Mouse (Mus musculus) liver, embryonic 14.5 days (tissue): Measurements from ENCODE around the gene Rab6a.

Source experiments
- CTCF ChIP-seq: IDR thresholded peaks from 2 replicates; pipeline ENCODE4 v1.5.1; 2016; ENCODE audit warnings: antibody characterized with exemption, low read depth, control low read depth
- EP300 ChIP-seq: IDR thresholded peaks from 2 replicates; pipeline ENCODE4 v1.6.1; 2016; ENCODE audit warnings: antibody characterized with exemption, low read depth

DNA sequence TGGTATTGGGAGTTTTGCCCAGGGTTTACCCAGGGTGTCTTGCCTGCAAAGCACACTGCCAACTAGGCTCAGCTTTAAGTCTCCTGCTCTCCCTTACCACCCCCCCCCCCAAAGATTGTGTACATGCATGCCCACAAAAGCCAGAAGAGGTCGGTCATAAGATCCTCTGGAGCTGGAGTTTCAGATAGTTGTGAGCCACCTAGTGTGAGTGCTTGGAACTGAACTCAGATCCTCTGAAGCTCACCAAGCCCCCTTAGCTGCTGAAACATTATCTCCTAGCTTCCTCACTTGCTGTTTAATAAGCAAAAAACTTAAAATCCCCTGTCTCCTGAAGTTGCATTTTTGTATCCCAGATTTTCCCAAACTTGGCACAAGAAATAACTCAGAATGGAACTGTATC is 30.4 kb downstream of the Rab6a start:
- TF ChIP-seq CTCF (peak; percentile 62), EP300 (no peak)
